15 mouse cellular contexts compared by ENCODE assay signal in the genomic region with DNA sequence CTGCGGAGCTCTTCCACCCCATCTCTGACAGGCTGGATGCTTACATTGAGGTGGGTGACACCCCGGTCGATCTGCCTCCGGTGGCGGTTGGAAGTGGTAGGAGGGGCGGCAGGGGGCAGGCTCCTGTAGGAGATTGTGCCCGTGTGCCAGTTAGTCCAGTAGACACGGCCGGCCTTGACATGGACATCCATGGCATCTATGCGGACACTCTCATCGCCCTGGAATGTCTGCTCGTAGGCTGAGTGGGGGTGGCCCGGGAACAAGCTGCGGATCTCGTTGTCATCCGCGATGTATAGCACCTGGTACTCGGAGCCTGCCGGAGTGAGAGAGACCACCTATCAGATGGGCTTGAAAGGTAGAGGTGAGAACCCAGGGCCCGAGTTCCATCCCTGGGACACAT. TPM values are rescaled to one million over a fixed set of nuclear protein-coding genes. Genes with fewer than 3 reads are reported as not detected.
"Had no signal": no experiment of that assay in that cellular context is flagged by ENCODE, and none has a peak within 500 bp of the region (broad histone marks: within the 10 kb centered on the region; RNA-seq: fewer than 3 reads in every experiment).

No protein-coding gene starts in this region.

- DNase-seq: cerebellum, postnatal 36 days; embryo, embryonic 11 days; forebrain, postnatal 0 days; gastrocnemius, adult 2 months; gastrocnemius, postnatal 10 days; gastrocnemius, postnatal 14 days; gastrocnemius, postnatal 25 days; gastrocnemius, postnatal 36 days; heart, adult 11 months; heart, adult 18-20 months; heart, adult 2 months had no signal

RNA-seq across cellular contexts. Expression of gene Nxph4, which starts 10.0 kb away (rescaled TPM):
- total RNA-seq: common myeloid progenitor, adult 5-6 weeks; granulocyte monocyte progenitor cell, adult 5-6 weeks had no signal
- polyA plus RNA-seq: erythroblast, embryonic 14.5 days had no signal

RNA-seq across cellular contexts. Expression of gene Ndufa4l2, which starts 29.6 kb away (rescaled TPM):
- total RNA-seq: common myeloid progenitor, adult 5-6 weeks had no signal

RNA-seq across cellular contexts. Expression of gene Stac3, which starts 42.9 kb away (rescaled TPM):
- total RNA-seq: common myeloid progenitor, adult 5-6 weeks had no signal
- polyA plus RNA-seq: forebrain, embryonic 11.5 days had no signal
